Mouse (Mus musculus) layer of hippocampus, adult 8-10 months (tissue): Measurements from ENCODE around the gene Gm21962. TPM values are rescaled to one million over a fixed set of nuclear protein-coding genes. Genes with fewer than 3 reads are reported as not detected.
"Not testable (repeated sequence)": the region's sequence is repeated elsewhere in the genome, so short reads cannot be mapped to it uniquely, and the experiment has no call there.

ENCODE experiments used
- DNase-seq, 2 experiments: peaks; one replicate each; pipeline ENCODE4 v3.0.0; 2022; ENCODE audit warnings: low spot score in 2 of 2
- total RNA-seq, 4 experiments: library from RNA; stranded (reverse); gene quantifications; 2 replicates each; pipeline ENCODE4 v1.2.4; 2022

The Gm21962 gene
- not detected for total RNA-seq

DNA sequence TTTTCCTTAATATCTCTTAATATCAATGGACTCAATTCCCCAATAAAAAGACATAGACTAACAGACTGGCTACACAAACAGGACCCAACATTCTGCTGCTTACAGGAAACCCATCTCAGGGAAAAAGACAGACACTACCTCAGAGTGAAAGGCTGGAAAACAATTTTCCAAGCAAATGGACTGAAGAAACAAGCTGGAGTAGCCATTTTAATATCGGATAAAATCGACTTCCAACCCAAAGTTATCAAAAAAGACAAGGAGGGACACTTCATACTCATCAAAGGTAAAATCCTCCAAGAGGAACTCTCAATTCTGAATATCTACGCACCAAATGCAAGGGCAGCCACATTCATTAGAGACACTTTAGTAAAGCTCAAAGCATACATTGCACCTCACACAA lies at the start of gene Gm21962:
Gene Gm21962, plus strand, starts transcription at position 301 of the 400 bp plus-strand sequence.
- DNase-seq: not testable (repeated sequence)

DNA sequence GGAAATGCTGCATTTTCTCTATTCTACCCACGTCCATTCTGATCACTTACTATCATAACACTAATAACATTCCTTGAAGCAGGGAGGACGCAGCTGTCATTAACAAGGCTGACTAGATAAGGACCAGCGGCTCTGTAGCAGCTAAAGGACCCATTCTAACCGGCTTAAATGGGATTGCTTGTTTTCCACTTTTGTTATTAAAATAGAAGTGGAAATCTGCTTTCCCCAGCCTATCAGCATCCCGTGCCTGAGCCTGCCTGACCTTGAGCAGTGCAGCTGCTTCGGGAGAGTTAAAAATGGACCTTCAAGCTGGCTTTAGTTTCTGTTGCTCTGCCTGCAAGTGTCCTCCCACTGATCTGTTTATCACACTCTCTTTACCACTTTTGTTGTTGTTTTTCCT lies 49.2 kb upstream of the Gm21962 start:
- DNase-seq: no peak

DNA sequence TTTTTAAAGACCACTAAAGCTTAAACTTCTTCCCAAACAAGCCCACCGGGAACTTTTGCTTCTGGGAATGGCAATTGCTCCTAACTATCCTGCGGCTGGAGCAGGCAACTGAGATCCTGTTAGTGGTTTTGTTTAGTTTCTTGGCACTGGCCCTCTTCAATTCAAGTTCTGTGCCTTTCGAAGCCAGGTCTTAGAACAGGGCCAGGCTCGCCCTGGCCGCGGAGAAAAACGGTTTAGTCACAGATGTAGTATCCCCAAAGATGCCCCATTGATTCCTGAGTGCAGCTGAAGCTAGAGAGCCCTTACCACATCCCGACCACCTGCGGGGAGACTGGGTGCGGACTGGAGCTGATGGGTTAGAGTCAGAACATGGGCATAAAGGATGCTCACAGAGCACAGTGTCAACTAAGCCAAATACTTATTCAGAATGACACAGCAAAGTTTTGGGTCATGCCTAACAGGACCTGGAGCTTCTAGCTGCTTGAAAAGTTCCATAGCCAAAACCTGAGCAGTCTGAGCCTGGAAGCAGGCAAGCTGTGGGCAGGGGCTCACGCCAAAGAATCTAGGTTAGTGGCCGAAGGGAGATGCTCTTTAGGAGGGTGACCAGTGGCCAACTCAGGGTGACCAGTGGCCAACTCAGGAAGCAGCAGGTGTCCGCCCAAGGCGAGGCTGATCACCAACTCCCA lies 48.3 kb upstream of the Gm21962 start:
- DNase-seq: no peak

DNA sequence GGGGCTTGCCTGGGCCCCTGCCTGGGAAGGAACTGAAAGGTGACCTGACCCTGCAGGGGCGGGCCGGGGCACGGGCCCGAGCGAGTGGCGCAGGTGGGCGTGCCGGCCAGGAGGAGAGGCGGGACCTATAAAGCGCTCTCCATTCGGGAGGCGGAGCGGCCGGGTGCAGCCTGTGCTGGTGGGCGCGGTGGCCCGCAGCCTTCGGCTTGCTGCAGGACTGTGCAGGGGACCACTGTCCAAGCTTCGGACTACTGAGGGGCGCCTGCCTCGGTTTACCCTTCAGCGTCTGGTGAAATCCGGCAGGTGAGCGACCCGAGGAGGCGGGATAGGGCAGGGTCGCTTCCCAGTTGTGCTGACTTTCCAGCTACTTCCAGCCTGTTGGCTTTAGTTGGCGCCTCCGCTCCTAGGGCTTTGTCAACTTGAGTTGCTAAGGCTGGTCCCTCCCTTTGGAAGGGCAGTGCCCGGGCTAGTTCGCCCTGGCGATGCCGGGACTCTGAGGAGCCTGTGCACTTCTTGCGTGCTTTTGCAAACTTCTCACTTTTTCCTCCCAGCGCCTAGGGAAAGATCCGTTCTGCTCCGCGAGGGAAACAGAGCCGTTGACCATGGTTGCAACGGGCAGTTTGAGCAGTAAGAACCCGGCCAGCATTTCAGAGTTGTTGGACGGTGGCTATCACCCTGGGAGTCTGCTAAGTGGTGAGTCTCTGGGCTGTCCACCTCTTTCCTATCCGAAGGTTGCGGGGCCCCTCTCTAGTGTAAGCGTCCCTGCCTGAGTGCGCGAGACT lies 47.6 kb upstream of the Gm21962 start:
- no peak for DNase-seq

DNA sequence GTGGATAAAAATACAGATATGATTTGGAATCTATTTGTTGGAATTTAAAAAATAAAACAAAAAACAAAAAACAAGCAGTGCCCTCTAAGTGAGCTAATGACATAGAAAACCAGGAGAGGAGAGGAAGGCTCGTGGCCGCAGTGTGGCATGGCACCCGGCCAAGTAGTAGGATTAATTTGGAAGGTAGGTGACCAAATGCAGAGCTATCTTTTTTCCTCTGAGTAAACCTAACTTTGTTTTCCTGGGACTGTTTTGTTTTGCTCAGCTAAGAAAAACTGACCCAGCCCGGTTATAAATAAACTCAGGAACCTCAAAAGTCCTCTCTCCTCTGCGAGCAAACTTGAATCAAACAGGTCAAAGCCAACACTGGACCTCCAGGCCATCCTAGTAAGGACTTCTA lies 46.3 kb upstream of the Gm21962 start:
- no peak for DNase-seq

DNA sequence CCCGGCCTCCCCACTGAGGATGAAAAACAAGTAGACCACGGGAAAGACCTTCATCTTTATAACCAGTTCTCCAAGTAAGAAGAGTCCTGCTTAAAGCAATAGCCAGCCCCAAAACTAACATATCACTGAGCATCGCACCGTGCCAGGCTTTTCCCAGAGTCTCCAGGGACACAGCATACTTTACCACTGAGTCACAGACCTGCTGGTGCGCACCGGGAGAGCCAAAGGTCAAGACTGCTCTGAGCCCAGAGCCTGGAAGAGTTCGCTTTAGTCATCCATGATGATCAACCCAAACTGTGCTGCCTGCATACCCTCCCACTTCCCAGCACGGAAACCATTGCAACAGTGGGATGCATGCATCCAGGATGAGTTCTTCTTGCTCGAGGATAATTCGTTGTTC lies 37.6 kb upstream of the Gm21962 start:
- DNase-seq: no peak

DNA sequence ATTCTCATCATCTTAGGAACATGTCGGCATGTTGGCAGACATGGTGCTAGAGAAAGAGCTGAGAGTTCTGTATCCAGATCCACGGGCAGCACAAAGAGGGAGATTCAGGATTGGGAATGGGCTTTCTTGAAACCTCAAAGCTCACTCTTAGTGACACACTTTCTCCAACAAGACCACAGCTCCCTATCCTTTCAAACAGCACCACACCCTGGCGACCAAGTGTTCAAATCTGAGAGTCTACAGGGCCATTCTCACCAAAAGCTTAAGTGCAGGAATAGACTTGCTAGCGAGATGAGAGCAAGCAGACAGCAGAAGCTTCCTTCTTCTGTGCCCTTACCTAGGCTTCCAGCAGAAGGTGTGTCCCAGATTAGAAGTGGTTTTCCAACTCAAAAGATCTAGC lies 34.8 kb upstream of the Gm21962 start:
- no peak for DNase-seq

DNA sequence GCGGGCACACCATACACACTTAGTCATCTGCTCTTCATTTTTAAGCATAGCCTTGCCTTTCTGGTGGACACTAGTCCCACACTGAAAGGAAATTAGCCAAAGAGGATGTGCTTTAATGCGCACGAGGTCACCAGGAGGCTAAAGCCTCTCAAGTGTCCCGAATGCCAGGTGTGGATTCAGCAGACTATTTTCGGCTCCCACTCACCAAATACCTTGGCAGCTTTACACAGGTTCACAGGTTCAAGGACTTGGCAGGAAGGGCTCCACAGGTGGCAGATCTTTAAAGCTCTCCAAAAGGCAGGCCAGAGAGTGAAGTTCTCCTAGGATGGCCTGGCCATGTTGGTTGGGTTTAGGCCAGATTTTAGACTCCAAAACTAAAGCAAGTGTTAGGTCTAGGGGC lies 30.1 kb upstream of the Gm21962 start:
- no peak for DNase-seq

DNA sequence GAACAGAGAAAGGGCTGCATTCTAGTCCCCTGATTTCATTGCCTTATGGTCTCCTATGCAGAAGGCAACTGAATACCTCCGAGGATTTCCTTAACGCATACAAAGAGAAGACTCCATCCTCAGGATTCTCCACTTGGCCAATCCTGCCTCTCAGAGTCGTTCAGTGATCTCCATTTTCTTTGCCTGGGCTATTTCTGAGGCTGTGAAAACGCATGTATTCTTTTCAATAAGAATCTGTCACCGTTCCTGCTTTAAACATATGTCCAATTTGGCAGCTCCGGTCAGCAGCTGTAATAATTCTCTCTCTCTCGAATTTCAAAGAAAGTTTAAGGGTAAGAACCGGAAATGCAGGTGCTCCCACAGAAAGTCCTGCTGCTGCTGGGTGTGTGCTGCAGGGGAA lies 29.2 kb upstream of the Gm21962 start:
- DNase-seq: no peak

DNA sequence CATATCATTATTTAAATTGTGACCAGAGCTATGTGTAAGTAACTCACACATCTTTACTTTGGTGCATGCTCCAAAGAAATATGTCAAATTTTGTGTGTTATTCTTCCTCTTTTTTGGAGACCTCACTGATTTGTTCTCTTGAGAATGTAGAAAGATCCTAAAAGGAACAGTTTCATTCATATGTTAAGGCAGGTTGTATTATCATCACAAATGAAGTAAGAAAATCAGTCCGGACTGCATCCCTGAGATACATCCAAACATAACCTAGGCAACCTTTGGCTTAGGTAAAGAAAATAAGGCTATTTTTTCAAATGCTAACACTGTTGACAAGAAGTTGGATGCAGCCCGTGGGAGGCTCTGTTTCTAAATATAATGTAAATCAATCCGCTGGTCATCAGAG lies 28.8 kb upstream of the Gm21962 start:
- DNase-seq: no peak

DNA sequence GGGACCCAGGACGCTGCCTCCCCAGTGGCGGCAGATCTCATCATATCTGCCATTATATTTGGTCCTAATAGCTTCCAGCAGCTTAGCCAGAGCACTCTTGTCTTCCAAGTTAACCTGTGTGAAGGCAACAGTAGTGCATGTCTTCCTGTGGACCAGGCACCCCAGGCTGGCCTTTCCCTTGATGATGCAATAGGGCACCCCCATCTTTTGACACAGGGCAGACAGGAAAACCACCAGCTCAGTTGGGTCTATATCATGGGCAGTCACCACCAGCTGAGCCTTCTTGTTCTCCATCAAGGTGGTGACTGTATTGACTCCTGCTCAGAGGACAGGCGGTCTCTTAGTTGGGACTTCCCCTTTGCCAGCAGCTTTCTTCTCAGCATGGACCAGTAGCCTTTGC lies 27.2 kb upstream of the Gm21962 start:
- DNase-seq: no peak

DNA sequence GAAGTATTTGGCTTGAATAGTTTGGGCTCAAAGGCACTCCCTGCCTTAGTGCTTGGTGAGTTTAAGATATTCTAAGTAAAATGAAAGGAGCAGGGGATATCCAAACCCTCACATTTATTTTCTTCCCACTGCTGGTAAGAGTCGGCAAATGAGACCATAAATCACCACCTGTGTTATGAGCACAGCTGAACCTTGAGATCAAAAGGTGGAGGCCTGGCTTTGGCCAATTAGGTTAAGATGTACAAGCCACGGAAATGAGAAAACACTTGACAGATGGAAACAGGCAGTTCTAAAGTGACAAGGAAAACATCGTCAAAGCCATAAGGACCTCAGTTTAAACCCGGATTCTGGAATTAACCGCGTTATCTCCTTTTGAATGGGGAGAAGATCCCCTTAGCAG lies 26.4 kb upstream of the Gm21962 start:
- DNase-seq: no peak

DNA sequence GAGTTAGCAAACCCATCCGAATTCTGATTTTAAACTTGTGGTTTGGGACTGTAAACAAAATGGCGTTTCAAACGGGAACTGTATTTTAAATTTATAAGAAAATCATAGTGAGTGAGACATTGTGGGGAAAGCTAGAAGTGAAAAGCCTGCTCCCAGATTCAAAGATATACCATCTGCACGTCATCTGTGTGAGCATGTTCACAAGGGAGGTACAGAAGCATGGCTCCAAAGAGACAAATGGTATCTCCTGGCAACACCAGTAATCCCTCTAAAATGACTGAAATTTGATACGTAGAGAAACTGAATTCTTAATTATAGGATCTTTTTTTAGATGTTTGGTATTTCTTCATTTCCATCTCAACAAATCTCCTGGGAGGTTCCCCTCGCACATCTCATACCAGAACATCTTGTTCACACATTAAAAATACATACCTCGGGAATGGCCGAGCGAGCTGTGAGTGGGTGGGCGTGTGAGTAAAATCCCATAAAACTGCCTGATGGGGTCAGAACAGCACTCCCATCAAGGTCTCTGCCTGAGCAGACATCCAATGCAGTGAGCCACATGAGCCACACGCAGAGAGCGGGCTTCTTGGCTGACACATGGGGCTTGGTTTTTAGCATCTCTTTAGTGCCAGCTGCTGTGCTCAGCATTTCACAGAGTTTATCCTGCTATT lies 23.8 kb upstream of the Gm21962 start:
- peak; percentile 28 to 37 for DNase-seq

DNA sequence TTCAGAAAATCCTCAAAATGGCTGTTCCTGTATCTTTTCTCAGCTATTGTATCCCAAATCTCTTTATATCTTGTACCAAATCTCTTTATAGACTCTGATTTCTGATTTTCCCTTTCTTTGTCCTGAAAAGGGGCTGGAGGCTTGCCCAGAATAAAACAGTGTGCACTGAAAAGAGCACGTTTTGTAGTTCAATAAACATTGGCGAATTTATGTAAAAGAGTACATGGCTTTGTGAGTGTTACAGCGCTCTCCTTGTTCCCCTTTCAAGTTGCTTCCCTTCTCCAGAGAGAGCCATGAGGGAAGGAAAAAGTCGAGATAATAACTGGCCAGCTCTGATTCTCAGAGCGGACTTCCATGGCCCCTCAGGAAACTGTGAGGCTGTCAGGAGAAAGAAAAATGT lies 22.2 kb upstream of the Gm21962 start:
- no peak for DNase-seq

DNA sequence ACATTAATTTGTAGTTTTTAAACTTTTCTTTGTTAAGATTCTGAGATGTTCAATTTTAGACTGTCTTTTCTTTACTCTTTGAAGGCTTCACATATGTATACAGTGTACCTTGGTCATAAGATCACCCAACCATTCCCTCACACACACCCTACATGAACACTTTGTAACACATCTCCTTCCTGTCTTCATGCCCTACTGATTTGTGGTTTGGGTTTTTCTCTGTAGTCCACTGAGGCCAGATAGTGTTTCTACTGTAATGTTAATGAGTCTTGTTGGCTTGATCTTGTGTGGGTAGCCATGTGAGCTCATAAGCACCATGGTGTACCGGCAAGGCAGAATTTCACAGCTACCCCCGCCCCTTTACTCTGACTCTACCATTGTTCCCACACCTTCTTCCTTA lies 18.5 kb upstream of the Gm21962 start:
- DNase-seq: no peak

DNA sequence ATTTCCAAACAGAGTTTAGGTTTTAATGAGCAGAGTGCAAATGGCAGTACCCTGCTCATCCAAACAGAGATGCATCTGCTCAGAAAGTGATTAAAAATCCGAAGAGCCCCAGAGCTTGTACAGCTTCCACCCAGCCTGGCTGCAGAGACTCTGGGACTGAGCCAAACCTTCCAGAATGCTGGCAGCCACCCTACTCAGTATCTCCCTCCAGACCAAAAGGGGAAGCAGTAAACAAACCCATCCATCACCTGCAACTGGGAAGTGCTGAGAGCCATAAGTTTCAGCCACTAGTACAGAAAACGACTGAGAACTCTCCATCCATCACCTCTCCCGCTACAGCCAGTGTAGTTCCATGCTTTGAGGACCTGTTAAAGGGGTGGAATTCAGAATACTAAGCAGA lies 9.6 kb downstream of the Gm21962 start:
- DNase-seq: peak; percentile 22 to 51

DNA sequence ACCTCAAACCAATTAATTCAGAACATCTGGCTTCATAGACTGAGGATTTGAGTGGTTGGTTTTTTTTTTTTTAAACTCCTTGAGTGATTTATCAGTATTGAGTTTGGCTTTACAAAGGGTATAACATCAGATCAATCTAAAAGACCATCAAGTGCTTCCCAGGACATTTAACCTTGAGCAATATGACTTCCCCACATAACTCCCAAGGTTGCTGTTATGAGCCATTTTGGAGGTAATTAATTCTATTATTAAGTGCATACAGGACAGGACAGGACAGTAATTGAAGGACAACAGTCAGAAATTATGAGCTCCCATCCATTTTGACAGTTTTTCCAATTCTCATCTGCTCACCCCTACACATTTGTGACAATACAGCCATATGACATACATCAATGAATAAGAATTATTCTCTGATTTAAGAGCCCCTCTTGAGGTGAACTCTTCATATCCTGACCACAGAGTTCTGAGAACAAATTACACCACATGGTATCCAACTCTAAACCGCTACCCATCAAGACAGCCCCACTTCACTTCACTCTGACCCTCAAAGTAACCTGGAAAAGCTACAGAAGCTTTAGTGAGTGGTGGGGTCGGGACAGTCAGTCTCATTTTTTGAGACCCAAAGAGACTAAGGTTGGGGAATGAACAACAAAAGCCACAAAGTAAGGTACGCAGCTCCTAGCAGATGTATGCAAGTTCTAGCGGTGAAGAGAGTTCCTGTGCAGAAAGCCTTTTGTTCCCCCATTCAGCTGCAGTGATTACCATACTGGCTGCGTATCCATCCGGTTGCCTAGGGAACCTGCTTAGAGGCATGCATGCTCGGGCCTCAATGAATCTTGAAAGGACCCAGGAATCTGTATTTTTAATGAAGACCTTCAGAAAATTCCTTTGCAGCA lies 11.8 kb downstream of the Gm21962 start:
- peak; percentile 41 to 46 for DNase-seq

DNA sequence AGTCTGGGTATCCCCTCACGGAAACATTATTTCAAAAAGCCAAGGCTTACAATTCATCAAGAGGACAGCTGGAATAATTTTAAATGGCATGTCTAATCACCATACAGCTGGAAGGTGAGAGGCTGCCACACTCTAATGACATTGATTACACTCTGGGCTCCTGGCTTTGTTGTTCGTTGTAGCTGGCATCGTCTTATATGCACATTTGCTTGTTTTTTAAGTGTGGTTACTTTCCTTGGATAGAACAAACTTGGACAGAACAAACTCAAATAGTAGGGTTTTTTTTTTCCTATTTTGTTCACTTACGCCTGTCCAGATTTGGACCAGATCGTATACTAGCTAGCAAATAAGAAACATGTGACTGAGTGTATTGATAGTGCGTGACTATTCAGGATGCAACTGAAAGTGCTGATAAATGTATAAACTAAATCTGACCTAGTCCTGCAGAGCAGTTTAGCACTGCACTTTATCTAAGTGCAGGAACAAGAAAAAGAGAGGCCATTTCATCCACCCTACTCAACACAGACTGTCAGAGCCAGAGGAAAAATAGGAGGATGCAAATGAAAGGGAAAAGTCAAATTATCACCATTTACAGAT lies 12.6 kb downstream of the Gm21962 start:
- DNase-seq: no peak

DNA sequence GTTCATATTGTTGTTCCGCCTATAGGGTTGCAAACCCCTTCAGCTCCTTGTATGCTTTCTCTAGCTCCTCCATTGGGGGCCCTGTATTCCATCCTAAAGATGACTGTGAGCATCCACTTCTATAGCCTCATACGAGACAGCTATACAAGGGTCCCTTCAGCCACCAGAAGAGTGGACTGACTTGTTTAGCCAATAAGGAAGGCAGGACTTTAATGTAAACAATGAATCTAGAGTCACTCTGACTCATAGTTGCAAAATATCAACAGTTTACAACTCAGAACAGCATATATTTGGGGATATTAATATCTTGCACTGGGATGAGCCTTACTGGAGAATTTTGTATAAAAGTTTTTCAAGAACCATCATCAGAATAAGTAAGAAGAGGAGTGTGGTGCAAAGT lies 15.6 kb downstream of the Gm21962 start:
- DNase-seq: no peak

DNA sequence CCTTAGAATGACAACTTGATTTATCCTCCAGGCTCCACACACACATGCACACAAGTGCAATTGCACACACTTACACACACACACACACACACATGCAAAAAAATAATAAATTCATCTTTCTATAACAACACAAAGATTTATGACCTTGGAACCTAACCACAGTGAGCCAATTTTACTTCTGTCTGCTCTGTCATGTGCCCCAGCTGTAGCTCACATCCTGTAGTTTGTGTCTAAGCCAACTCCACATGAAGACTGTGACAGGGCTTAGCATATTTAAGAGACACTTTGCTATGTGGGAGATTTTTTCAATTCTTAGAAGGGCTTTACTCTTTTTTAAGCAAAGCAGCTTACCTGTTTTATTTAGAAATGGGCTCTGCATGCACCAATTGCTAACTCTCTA lies 20.2 kb downstream of the Gm21962 start:
- DNase-seq: no peak

DNA sequence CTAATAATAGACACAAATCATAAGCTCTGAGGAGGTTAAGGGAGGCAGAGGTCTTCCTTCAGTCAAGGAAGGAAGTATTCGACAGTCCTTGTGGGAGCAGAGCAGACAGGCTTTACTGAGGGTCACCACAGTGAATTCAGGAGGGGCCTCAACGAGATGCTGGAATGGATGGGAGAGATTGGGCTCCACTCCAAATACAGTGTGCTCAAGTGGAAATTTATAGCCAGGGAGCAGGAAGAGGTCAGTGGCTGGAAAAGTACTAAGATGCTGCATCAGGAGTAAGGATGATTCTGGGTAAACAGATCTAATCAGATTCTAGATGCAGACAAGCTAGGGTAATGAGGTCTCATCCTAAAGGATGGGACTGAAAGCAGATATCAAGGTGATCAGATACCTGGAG lies 44.6 kb downstream of the Gm21962 start:
- DNase-seq: no peak
